Mouse (Mus musculus): Measurements from ENCODE around the gene Nnmt.

Gene Nnmt

DNA sequence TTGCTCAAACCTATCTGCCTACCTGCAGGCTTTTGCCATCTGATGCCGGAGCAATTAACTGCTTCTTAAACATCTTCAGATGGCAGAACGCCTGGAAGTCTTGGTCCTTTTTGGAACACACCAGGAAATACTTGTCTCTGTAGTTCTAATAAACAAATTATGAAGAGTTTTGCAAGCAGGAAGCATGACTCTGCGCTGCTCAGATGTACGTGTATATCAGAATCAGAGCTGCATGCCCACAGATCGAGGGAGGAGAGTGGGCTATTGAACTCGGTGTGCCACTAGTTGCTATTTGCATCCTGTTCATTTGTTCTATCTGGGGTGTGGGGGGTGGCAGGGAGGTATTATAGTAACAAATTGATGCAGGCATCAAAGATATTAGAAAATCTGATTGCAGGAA lies 28.2 kb upstream of the Nnmt start:
- no peak for DNase-seq

DNA sequence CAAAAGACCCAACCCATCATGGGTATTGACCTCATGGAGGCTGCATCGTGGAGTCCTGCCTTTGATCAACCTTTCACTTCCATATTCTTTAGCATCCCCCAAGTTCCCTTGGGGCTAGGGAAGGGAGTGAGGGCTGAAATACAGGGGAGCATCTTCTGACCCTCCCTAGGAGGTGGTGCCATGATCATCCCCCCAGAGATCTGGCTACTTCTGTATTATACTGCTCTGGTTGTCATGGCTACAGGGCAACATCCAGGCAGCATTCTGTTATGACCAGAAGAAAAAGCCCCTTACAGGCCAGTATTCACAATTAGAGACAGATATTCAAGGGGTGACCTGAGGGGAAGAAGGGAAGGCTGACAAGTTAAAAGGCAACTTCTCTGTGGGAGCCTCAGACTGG lies 14.3 kb upstream of the Nnmt start:
- DNase-seq: no peak

DNA sequence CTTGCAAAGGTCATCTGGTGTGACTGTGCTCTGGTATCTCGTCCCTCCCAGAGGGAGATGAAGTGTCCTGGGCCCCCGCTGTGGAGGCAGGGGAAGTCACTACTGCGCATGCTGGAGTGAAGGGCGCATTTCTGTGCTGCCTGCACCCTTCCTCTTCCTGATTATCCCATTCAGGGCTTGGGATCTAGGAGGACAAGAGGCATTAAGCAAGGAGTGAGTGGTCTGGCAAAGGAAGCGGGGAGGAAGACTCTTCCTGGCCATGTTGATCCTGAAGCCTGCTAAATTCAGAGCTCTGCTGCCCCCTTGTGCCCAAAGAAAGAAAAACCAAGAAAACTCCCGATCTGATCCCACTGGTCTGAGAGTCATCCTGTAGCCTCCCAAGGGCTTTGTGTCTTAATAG lies 13.6 kb upstream of the Nnmt start:
- peak; percentile 90 for DNase-seq

DNA sequence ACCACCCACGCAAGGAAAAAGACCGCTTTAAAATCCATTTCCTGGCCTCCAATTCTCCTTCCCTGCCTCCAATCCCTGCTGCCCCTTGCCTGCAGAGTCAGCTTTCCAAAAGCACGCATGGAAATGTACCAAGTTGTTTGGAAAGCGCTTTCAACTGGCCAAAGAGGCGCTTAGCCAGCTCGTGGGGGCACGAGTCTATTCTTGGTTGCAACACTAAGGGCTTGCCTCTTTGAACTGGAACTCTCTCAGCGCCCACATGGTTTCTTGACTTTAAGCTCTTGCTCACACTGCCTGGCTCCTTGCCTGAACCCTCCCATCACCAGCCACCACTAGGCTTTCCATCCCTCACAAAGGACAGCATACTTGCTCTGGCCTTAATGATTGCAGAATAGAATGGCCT lies 13.2 kb upstream of the Nnmt start:
- DNase-seq: no peak

DNA sequence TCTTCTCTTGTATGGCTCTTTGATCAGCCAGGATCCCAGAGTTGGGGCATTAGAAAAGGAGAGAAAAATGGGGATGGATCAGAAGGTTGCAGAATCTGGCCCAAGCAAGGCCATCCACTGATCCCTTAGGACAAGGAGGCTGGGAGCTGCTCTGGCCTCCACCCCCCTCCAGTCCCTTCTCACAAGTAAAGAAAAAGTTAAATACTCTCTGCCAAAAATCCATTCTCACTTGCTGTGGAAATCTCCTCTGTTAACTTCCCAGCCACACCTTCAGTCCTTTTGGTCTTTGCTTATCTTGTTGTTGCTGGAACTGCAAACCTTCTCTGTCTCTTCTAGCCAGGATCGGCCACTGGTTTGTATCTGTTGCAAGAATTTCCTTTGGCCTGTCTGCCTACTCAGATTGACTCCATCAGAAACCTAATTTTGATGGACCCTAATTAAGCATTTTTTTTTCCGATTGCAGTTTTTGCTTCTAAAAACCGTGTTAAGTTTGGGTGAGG lies 12.6 kb upstream of the Nnmt start:
- DNase-seq: no peak

DNA sequence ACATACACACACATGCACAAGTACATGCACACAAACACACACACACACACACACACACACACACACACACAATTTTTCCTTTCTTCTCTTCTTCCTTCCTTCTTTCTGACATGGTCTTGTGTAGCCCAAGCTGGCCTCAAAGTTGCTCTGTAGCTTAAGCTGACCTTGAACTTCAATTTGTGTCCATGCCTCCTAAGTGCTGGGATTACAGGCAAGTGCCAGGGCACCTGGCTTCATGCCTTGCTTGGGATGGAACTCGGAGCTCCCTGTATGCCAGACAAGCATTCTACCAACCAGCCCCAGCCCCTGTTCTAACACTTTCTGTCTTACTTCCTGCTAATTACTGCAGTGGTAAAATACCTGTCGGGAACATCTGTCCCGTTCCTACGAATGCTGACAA lies 8.3 kb upstream of the Nnmt start:
- DNase-seq: no peak

DNA sequence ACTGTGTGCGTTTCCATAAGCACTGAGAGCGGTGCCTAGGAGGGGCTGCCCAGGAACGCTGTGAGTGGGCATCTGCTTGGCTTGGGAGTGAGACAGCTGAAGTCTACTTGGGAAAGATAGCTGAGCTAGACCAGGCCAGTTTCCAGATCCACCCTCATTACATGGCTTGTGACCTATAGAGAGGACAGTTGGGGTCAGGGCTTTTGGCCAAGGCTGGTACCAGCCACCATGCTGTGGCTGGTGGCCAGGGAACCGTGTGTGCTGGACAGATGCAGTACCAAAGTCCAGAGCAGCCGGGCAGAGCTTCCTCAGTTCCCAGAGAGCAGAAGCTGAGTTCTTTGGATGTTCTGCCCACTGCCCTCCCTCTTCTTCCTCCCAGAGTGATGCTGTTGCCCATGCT lies 7.6 kb upstream of the Nnmt start:
- DNase-seq: no peak

DNA sequence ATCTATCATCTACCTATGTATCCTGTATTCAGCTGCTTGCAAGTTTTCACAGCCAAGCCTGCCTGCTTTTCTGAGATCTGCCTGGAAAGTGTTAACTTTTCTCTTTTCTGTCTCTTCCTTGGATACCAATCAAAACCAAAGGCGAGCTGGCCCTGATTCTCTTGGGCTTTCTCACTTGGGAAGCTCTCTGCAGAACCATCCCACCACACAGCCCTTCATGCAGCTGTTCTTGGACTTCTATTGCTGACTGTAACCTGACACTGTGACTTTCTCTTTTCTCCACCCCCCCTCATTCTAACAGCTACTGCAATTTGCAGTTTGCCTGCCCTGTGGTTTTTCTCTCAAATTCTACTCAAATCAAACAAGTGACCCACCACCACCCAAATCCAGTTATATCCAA lies 6.1 kb upstream of the Nnmt start:
- DNase-seq: no peak

DNA sequence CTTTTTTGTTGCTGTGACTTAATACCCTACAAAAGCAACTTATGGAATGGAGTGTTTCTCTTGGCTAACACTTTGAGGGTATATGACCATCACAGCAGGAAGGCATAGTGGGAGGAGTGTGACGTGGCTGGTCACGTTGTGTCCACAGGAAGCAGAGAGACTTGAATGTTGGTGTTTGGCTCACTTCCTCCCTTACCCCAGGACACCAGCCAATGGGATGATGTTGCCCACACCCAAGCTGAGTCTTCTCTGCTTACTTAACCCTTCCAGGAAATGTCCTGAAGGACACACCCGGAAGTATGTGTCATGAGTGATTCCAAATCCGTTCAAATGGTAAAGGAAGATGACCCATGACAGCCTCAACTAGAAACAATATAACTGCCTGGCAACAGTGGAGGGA lies 4.8 kb upstream of the Nnmt start:
- DNase-seq: no peak

DNA sequence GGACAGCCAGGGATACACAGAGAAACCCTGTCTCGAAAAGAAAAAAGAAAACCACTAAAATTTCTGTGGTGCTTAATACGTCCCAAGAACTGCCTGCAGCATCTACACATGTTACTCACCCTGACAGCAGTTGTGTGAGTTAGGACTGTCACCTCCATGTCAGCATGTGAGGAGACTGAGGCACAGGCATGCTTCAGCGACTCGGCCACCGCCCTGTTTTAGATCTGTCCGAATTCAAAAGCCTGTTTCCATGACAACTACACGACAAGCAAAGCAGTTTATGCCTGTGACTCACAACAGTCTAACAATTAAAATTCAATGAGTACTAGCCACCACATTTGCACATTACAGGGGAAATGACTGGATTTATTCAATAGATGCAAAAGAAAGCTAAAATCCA lies 2.5 kb upstream of the Nnmt start:
- DNase-seq: no peak

DNA sequence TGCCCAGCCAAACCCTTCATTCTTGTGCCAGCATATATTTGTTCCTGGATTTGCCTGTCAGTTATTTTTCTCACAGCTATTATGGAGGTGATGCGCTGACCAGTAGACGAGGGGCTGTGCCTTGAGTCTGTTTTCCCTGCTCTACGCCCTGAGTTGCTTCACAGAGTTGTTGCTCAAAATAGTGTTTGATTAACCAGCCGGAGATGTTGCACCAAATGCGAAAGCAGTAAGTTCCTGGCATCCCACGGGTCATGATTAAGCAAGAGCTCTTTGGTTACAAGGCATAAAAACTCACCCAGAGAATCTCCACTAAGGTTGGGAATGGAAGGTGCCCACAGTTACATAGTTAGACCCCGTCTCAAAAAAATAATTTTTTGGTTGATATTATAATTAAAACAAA lies 1.2 kb upstream of the Nnmt start:
- no peak for DNase-seq

DNA sequence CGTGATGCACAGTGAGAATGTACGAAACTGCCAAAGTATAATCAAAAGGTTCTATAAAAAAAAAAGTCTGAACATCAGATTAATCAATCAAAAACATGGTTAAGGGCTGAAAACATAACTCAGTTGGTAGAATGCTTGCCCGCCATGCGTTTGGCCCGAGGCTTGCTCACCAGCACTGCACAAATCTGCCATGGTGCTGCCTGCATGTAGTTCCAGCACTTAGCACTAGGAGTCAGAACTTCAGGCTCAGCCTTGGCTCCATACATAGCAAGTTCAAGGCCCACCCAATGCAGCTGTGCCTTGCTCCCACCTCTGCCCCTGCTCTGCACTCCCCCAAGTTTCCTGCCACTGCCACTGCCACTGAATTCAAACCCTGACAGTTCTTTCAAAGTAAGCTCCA lies 744 bp upstream of the Nnmt start:
- DNase-seq: no peak

DNA sequence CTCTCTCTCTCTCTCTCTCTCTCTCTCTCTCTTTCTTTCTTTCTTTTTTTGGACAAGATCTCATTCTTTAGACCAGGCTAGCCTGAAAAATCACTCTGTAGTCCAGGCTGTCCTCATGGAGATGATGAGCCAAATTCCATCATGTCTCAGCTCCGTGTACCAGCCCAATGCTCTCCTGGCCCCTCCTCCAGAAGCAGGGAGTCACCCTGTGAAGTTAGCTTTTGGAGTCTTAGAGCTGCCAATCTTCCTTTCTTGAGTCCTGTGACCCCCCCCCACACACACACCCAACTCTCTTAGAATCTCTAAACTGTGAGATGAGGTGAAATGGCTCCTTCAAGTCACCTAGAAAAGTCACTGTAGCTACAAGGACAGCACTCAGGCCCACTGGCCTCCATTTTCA lies 727 bp downstream of the Nnmt start:
- no peak for DNase-seq

DNA sequence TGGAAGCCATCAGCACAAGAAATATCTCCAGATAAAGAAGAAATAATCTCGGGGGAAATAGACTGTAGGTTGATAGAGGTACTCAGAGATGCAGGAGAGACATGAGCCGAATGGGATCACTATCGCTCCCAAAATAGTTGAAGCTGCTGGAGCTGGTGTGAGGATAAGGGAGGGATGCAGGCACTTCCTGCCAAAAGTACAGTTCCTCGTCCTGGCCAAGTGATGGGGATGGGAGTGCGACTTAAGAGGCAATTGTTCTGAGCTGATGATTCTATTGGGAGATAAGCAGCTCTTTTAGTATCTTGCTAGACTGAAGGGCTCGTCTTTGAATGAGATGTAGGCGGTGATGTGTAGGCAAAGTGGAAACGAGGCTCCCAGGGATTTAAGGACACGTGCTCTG lies 4.1 kb downstream of the Nnmt start:
- no peak for DNase-seq

DNA sequence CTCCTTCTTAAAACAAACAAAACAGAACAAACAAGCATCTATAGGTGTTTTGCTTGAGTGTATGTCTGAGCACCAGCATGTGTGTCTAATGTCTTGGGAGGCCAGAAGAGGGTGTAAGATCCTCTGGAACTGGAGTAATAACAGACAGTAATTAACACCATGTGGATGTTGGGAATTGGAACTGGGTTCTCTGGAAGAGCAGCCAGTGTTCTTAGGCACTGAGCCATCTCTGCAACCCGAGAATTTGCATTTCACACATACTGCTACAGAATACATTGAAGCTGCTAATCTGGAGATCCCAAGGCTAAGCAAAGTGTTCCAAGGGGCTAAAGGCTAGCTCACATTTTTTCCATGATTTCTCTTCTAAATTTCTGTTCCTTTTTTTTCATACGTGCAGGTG lies 4.9 kb downstream of the Nnmt start:
- DNase-seq: no peak

DNA sequence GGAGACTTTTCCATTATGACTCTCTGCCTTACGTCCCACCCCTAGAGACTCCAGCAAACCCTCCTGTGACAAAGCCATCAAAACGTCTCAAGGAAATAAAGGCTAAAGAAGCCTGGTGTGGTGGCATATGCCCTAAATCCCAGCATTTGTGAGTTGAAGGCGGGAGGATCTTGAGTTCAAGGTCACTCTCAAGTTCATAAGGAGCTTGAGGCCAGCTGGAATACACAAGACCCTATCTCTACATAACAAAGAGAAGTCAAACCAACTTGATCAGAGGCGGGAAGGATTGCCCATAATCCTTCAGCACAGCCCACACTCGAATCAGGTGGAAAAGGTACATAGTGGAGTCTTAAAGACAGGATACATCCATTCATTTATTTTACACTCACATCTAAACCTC lies 7.5 kb downstream of the Nnmt start:
- DNase-seq: no peak

DNA sequence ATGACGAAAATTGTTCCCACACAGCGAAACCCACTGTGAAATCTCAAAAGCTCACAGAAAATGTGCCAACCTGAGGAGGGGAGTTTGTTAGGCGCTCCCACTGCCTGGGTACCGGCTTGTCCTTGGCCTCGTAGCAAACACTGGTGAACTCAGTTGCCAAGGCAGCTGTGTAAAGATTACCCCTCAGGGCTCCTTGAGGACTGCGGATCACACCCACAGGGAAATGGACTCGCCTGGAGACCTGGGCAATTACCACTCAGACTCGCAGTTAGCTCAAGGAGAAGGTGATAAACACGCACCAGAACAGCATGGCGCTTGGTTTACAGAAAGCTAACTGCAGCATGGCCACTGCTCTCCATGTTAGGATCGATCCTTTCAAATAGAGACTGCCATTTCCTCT lies 8.0 kb downstream of the Nnmt start:
- no peak for DNase-seq

DNA sequence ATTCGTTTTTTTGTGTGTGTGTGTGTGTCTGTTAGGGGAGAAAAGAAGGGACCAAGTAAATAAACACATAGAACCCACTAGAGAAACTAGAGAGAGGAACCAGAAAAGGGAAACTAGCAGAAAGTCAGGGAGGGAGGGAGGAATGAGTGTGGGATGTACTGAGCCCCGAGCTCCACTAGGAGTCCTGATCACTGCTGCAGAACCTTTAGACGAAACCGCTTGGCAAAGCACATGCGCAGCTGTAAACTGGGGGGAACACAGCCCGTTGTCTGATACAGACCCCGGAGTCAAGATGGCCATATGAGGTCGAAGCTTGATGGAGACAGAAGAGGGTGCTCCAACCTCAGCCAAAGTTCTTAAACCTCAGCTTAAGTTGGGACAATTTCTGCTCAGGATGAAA lies 11.0 kb downstream of the Nnmt start:
- no peak for DNase-seq

DNA sequence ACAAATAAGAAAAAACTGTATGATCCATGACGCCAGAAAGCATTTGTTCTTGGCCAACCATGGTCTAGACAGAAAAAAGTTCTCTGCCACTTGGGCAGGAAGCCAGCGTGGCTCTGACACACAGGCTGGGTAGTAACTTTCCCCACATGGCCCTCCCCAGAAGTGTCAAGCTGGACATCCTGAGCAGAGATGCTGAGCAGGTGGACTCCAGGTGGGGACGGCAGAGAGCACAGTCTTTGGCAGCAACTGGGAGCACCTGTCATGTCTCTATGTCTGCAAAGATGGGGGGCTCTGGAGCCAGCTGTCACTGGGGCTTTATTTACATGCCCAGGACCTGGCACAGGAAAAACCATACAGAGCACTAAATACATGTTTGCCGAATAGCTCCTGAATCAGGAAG lies 14.3 kb downstream of the Nnmt start:
- no peak for DNase-seq

DNA sequence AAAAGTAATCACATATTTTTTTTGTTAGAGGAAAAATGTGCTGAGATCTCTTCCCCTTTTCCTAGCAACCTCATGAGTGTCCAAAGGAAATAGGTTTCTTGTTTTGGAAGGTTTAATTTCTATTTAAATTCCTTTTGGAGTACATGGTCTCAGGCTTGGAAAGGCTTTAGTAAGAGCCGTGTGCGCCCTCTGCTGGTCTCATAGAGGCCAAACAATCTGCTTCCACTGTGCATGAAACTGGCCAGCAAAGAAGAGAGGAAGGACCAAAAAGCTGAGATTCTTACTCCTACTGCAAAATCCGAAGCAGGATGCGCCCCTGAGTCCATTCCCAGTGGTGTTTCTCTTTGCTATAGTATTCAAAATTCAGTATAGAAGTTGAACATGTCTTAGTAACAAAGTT lies 18.6 kb downstream of the Nnmt start:
- peak; percentile 78 for DNase-seq

DNA sequence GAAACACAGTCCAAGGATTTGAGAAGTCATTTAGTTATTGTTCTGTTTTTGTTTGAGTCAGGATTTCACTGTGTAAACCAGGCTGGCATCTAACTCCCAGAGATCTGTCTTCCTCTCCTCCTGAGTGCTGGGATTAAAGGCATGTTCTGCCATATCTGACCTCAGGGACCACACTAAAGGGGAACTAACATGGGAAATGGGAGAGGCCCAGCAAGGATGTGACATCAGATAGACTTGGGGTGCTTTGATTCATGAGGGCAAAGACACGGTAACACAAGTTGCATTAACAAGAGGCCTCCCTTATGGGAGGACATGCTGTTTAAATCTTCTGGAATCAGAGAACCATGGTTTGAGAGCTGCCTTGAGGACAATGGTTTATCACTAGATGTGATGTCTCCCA lies 24.1 kb downstream of the Nnmt start:
- no peak for DNase-seq

DNA sequence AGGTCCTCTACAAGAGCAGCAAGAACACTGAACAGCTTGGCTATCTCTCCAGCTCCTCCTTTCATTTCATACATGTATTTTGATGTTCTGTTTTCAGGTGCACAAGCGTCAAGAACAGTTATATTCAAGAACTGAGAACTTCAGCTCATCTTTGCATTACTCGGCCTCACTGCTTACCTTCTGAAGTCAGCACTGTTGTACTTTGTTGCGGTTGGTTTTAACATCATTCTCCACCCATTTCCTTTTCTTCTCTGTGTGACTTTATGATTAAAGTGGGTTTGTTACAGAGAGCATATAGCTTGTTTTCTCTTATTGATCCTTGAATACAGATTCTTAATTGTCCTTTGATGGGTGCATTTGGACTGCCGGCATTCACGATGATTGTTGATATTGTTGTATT lies 42.6 kb downstream of the Nnmt start:
- no peak for DNase-seq

DNA sequence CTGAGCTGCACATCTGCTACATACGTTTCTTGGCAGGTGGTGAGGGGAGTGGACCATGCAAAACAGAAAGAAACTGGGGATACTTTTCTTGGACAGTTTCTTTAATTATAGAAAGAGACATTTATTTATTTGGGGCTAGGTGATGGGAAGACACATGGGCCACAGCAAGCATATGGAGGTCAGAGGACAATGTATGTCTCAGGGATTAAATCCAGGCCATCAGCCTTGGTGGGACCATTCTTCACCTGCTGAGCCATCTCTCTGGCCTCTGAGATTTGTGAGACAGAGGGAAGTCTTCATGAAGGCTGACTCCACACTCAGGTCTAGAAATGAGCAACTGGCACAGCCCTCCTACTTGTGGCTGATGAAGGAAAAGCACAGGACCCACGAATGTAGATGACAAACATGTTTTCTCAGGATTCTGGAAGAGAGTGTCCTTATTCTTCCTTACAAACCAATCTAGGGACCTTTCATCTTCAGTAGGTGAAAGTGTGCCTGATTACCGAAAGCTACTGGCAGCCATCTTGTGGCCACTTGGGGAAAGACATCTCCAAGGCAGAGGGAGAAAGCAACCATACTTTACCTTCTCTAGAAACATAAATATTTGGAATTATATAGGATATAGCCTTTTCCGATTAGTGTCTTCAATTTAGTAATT lies 45.3 kb downstream of the Nnmt start:
- DNase-seq: peak; percentile 52

DNA sequence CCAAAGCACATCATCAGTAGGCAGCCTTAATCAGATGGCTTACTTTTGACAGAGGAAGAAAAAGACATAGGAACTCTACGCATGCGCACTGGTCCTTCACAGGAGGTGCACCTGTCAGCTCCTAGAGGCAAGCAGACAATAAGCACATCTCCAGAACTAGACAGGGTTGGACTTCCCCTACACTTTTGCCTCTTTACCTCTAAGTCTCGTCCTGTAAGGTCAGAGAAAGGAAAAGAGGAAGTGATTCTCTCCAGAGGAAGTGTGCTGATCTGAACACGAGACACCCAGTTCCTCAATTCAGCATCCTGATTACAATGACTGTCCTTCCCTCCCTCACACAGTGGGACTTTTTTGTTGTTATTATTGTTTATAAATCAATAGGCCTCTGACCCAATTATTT lies 46.3 kb downstream of the Nnmt start:
- no peak for DNase-seq

DNA sequence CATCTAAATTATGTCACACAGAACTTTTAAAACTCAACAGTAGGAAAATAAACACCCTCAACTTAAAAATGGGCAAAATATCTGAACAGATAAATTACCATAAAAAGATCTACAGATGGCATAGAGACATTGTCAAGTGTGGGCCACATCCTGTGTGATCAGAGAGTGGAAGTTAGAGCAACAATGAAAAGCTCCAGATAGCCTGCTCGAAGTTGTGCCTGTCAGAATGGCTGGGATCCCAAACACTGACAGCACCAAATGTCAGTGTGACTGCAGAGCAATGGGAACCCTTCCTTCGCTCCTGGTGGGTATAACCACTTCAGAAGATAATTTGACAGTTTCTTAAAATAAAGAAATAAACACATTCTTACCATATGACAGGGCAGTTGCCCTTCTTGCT lies 55.9 kb downstream of the Nnmt start:
- no peak for DNase-seq

DNA sequence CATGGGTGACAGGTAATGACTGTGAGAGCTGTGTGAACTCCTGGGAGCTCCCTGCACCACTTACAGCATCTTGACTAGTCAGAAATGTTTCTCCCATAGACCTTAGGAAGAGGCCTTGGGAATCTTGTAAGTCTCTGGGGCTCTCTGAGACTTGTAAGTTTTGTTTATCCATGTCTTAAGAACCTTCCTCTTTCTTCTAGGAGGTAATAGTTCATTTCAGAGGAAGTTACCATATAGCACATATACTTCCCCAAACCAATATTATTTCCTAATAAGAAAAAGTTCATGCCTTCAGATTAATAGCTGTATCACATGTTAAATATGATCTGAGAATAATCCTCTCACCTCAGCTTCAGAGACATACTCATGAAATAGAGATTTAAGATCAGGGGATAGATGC lies 57.7 kb downstream of the Nnmt start:
- no peak for DNase-seq

Measured in retina, postnatal 1 day (tissue).